Mouse (Mus musculus) brown adipose tissue, adult 24 weeks (tissue): ENCODE measurements at regions not wholly inside any gene's neighbourhood (a gene's known extent, or its start where the extent isn't known, plus 50 kb on each side); places are given as distances from the start of the nearest gene placed in this dataset.

Experiments
- H3K27ac ChIP-seq: fragments of 200-500 bp; replicated peaks from 2 replicates; pipeline ENCODE4 v1.5.1; 2012; ENCODE audit warnings: low read depth, mild to moderate bottlenecking, low read length
- H3K4me1 ChIP-seq: fragments of 200-500 bp; 2 replicates; pipeline ENCODE4 v1.6.1; 2012; ENCODE audit warnings: low read length, mixed read lengths; ENCODE audit not compliant: control insufficient read depth, insufficient read depth, insufficient read length
- H3K4me3 ChIP-seq: fragments of 200-500 bp; 2 replicates; pipeline ENCODE4 v1.5.1; 2012; ENCODE audit warnings: low read depth, mild to moderate bottlenecking, low read length, moderate library complexity; ENCODE audit not compliant: insufficient read depth

GRCm38 (mm10) chr11:19592506-19593355 lies 331.4 kb upstream of the Spred2 start:
- Histone ChIP-seq H3K27ac (no peak overlapping the region), H3K4me1 (no peaks in the 10 kb centered on the region; the same call in 1 of the 2 replicates), H3K4me3 (no peak overlapping the region)

DNA sequence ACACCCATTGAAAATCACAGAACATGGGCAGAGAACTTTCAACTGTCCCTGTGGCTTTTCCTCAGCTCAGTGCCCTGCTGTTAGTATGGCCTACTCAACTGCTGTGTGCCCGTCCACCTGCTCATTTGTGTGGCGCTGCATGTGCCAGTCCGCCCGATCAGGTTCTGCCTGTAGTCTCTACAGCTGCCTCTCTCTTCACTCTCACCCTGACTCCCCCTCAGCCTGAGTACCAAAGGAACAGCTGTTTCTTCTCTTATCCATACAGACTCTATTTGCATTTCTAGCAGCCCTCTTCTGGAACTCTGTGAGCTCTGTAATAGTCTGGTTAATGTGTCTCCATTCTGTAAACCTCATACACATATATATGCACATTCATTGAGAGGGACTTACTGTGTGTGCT lies 329.1 kb upstream of the Spred2 start:
- Histone ChIP-seq H3K27ac (no peak overlapping the region), H3K4me1 (no peaks in the 10 kb centered on the region; the same call in 1 of the 2 replicates)

DNA sequence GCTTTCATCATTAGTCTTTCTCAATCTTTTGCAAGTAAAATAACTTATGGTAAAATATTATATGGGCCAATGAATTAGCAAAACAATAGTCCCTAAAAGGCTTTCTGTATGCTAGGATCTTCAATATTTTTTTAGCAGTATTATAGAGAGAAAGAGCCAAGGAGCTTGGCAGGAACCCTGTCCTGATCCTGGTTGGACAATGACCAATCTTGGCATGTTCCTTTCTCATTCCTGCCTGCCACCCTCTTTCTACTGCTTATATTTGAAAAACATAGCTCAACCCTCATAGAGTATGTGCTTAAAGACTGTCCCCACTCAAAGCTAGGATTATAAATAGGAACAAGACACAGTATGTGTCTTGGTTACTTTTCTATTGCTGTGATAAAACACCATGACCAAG lies 327.8 kb upstream of the Spred2 start:
- Histone ChIP-seq H3K4me1 (no peaks in the 10 kb centered on the region; the same call in 1 of the 2 replicates), H3K27ac (no peak overlapping the region), H3K4me3 (no peak overlapping the region)

More for the DNA sequence above, 329.1 kb upstream of the Spred2 start:
- no peak overlapping the region for H3K4me3 ChIP-seq

DNA sequence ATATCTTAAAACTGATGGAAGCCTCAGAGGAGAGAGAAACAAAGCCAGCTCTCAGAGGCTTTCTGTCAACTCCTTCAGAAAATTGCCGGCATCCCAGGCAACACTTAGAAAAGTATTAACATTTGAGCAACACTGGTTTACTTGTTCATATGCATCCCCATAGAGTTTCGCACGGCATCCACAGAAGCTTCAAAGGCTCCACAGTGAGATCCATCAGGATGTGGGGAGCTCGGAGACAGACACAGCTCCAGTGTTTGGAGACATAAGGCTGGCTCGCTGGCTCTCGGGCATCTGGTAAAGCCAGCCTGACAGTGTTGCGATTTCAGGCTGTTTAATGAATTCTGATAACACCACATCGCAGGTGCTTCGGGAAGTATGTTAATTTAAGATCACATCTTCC lies 324.7 kb upstream of the Spred2 start:
- H3K4me3 ChIP-seq = no peak overlapping the region
- peaks cover 3% of the 10 kb centered on the region for H3K4me1 ChIP-seq
- H3K27ac ChIP-seq = no peak overlapping the region

- Histone ChIP-seq H3K4me1 (peaks cover 3% of the 10 kb centered on the region), H3K27ac (peak overlapping the region; percentile 19; the same call in 1 of the 2 replicates), H3K4me3 (no peak overlapping the region)
Observed at GRCm38 (mm10) chr11:19601216-19601938, 322.8 kb upstream of the Spred2 start.

DNA sequence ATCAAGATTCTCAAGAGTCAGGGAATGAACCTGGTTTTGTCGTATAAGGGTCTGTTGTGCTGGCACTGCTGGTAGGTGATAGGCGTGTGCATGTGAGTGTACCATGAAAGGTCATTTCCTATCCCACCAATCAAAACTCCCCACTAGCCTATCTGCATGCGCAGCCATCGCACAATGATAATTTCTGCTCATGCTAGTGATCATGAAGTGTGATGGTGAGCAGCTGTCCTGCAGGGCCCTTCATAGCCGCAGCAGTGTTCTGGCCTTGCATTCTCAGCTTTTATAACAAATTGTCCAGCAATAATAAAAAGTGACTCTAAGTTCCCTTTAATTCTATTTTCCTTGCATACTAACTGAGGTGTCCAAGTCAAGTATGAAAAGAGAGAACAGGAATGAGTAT lies 321.7 kb upstream of the Spred2 start:
- peaks cover 3% of the 10 kb centered on the region for H3K4me1 ChIP-seq
- no peak overlapping the region for H3K27ac ChIP-seq

DNA sequence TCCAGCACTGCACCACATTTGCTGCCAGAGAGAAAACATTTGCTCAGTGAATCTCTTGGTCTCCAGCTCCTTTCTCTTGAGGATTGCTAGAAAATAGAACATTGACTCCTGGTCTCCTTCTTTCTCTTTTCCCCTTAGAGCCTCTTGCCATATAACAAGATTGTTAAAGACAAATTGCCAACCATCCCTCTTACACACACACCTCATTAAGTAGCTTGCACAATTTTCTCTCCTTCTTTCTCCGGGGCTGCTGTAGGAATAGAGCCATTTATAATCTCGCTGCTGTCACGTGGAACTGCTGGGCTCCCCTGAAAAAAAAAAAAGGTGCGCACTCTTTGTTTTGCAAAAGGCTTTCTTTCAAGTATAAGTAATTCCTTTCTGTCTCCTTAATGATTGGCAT lies 318.6 kb upstream of the Spred2 start:
- H3K4me3 ChIP-seq = no peak overlapping the region
- peaks cover 3% of the 10 kb centered on the region for H3K4me1 ChIP-seq
- no peak overlapping the region for H3K27ac ChIP-seq

More for the DNA sequence above, 321.7 kb upstream of the Spred2 start:
- no peak overlapping the region for H3K4me3 ChIP-seq

DNA sequence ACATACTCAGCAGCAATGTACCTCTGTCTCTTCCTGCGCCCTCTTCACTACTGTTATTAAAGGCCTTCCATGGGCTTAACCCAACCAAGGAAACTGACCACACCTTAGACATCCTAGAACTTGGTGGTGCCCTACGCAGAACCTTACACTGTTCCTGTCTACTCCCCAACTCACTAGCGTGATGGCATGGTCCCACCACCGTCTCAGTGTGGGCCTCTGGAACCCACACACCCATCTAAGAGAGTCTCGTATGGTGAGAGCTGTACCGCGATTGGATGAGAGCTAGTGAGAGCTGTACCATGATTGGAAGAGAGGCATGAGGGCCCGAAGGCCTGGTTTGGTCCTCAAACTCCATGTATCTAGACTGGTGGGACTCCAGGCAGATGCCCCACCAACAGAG lies 317.2 kb upstream of the Spred2 start:
- no peak overlapping the region for H3K27ac ChIP-seq
- peaks cover 3% of the 10 kb centered on the region for H3K4me1 ChIP-seq
- H3K4me3 ChIP-seq = no peak overlapping the region

- no peak overlapping the region for H3K27ac ChIP-seq
- H3K4me3 ChIP-seq = no peak overlapping the region
- no peaks in the 10 kb centered on the region; the same call in 1 of the 2 replicates for H3K4me1 ChIP-seq
Observed at GRCm38 (mm10) chr11:19607941-19608340, 316.2 kb upstream of the Spred2 start.

- no peak overlapping the region for H3K27ac ChIP-seq
Observed at GRCm38 (mm10) chr11:19608523-19608922, 315.7 kb upstream of the Spred2 start.

DNA sequence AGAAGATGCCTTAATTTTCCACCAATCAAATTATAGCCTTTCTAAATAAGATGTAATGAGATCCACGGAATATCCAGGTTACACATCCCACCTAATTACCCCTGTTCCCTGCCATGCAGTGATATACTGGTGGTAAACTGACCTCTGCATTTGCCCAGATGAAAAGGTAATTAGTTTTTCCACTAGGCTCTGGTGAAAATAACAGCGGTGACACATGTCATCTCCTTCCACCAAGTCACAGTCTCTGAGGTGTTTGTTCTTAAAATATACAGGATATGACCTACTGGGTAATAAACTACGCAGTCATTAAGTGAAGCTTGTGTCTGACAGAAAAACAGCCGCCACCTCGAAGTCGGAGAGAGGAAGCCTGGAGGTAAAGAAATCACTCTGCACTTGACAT lies 313.6 kb upstream of the Spred2 start:
- H3K4me1 ChIP-seq = no peaks in the 10 kb centered on the region
- H3K4me3 ChIP-seq = no peak overlapping the region
- H3K27ac ChIP-seq = no peak overlapping the region

More at GRCm38 (mm10) chr11:19608523-19608922, 315.7 kb upstream of the Spred2 start:
- no peaks in the 10 kb centered on the region; the same call in 1 of the 2 replicates for H3K4me1 ChIP-seq
- no peak overlapping the region for H3K4me3 ChIP-seq

DNA sequence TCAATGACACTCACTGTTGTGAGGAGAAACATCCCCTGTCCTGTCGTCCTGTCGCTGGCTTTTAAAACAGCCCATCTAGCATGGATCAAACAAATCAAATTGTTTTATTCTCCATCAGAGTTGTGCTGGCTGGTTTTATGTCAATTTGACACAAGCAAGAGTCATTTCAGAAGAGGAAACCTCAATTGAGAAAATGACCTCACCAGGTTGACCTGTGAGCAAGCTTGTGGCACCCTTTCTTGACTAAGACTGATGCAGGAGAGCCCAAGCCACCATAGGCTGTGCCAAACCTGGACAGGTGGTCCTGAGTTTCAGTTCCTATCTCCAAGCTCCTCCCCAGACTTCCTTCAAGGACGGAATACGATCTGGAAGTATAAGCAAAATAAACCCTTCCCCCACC lies 313.0 kb upstream of the Spred2 start:
- Histone ChIP-seq H3K4me1 (no peaks in the 10 kb centered on the region), H3K27ac (no peak overlapping the region), H3K4me3 (no peak overlapping the region)

- Histone ChIP-seq H3K4me1 (no peaks in the 10 kb centered on the region), H3K4me3 (no peak overlapping the region), H3K27ac (no peak overlapping the region)
Observed at GRCm38 (mm10) chr11:19616520-19616919, 307.7 kb upstream of the Spred2 start.

- Histone ChIP-seq H3K4me3 (no peak overlapping the region), H3K4me1 (no peaks in the 10 kb centered on the region), H3K27ac (no peak overlapping the region)
Observed at GRCm38 (mm10) chr11:19619494-19619893, 304.7 kb upstream of the Spred2 start.

DNA sequence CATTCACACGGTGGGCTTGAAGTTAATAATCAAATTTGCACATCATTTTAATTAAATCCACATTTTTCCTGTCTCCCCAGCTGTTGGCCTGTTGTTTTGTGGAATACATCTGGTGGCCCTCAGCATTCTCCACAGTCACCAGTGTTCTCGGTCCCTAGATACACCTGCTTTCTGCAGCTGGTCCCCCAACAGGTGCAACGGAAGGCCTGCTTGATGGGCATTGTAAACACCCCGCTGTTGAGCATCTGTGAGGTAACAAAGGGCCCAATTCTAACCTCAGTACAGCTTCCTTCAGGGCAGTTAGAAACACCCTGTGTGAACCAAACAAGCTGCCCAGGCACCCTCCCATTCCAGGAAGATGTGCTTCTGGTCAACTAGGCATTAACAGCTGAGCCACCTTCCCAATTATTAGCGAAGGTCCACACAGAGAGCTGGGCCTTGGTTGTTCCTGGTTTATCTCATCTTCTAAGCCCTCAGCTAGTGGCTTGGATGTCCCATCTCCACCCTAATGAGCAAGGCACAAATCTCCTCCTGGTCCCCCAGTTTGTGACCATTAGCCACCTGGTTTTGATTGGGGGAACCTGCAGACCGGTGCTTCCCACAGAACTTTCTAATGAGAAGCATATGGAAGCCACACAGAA lies 293.0 kb upstream of the Spred2 start:
- Histone ChIP-seq H3K4me3 (no peak overlapping the region), H3K4me1 (no peaks in the 10 kb centered on the region), H3K27ac (no peak overlapping the region)
